Mouse (Mus musculus) heart, postnatal 25 days (tissue): ENCODE measurements around the gene Wasl. TPM values are rescaled to one million over a fixed set of nuclear protein-coding genes. Genes with fewer than 3 reads are reported as not detected.

Experiments
- DNase-seq: peaks from one replicate; pipeline ENCODE4 v3.0.0; 2022; ENCODE audit warnings: low spot score
- intact Hi-C: fragments of 180-260 bp; cut with DNase I; formaldehyde crosslinking; loops from one replicate; pipeline ENCODE4 v1.15.1; 2025
- total RNA-seq, 2 experiments: library from RNA; stranded (reverse); gene quantifications; 2 replicates each; pipeline ENCODE4 v1.2.3; 2021

Wasl gene
- total RNA-seq, 2 experiments from 2014 or later, result 25.5 to 35.8 TPM

- DNase-seq, result no peak
- intact Hi-C loops, result no loop called here
Measured at GRCm38 (mm10) chr6:24608129-24608528, 56.7 kb downstream of the Wasl start.

GRCm38 (mm10) chr6:24607531-24607930 lies 57.3 kb downstream of the Wasl start:
- intact Hi-C loops, result no loop called here
- DNase-seq, result no peak

- intact Hi-C loops, result no loop called here
- DNase-seq, result no peak
Measured at GRCm38 (mm10) chr6:24606512-24606911, 58.3 kb downstream of the Wasl start.

GRCm38 (mm10) chr6:24605631-24606030 lies 59.2 kb downstream of the Wasl start:
- intact Hi-C loops, result no loop called here

GRCm38 (mm10) chr6:24604289-24604688 lies 60.5 kb downstream of the Wasl start:
- no peak for DNase-seq
- intact Hi-C loops, result no loop called here

More at GRCm38 (mm10) chr6:24605631-24606030, 59.2 kb downstream of the Wasl start:
- no peak for DNase-seq

- no peak for DNase-seq
Measured at GRCm38 (mm10) chr6:24602993-24603392, 61.8 kb downstream of the Wasl start.

GRCm38 (mm10) chr6:24602351-24602750 lies 62.5 kb downstream of the Wasl start:
- intact Hi-C loops, result no loop called here
- no peak for DNase-seq

More at GRCm38 (mm10) chr6:24602993-24603392, 61.8 kb downstream of the Wasl start:
- intact Hi-C loops, result no loop called here

- no peak for DNase-seq
- intact Hi-C loops, result no loop called here
Measured at GRCm38 (mm10) chr6:24601668-24602067, 63.1 kb downstream of the Wasl start.

- intact Hi-C loops, result no loop called here
- DNase-seq, result no peak
Measured at GRCm38 (mm10) chr6:24600726-24601125, 64.1 kb downstream of the Wasl start.

- intact Hi-C loops, result no loop called here
- no peak for DNase-seq
Measured at GRCm38 (mm10) chr6:24600134-24600533, 64.7 kb downstream of the Wasl start.

- intact Hi-C loops, result loop anchor here (5.0 kb wide), 1 partner anchor 57 kb away; no protein-coding TSS in a partner anchor
Measured at GRCm38 (mm10) chr6:24599639-24600038, 65.2 kb downstream of the Wasl start.

GRCm38 (mm10) chr6:24599179-24599578 lies 65.6 kb downstream of the Wasl start:
- intact Hi-C loops, result loop anchor here (5.0 kb wide), 1 partner anchor 57 kb away; no protein-coding TSS in a partner anchor
- no peak for DNase-seq

More at GRCm38 (mm10) chr6:24599639-24600038, 65.2 kb downstream of the Wasl start:
- no peak for DNase-seq

- DNase-seq, result peak; percentile 45
Measured at GRCm38 (mm10) chr6:24597500-24597899, 67.3 kb downstream of the Wasl start, which contains the start of gene Lmod2. Gene Lmod2 (plus strand): TSS chr6:24597762.

GRCm38 (mm10) chr6:24591525-24592218 lies 73.1 kb downstream of the Wasl start:
- intact Hi-C loops, result no loop called here
- DNase-seq, result no peak

More at GRCm38 (mm10) chr6:24597500-24597899, 67.3 kb downstream of the Wasl start, which contains the start of gene Lmod2:
- intact Hi-C loops, result loop anchor here (5.0 kb wide), 1 partner anchor 55 kb away; no protein-coding TSS in a partner anchor

- DNase-seq, result no peak
- intact Hi-C loops, result no loop called here
Measured at GRCm38 (mm10) chr6:24590282-24590681, 74.5 kb downstream of the Wasl start.

- DNase-seq, result peak; percentile 70
Measured at GRCm38 (mm10) chr6:24586885-24587284, 77.9 kb downstream of the Wasl start.

GRCm38 (mm10) chr6:24585431-24586310 lies 79.1 kb downstream of the Wasl start:
- no peak for DNase-seq
- intact Hi-C loops, result loop anchor here (2.0 kb wide), 1 partner anchor 13 kb away; no protein-coding TSS in a partner anchor

More at GRCm38 (mm10) chr6:24586885-24587284, 77.9 kb downstream of the Wasl start:
- intact Hi-C loops, result loop anchor here (2.0 kb wide), 1 partner anchor 14 kb away; no protein-coding TSS in a partner anchor

GRCm38 (mm10) chr6:24583456-24583855 lies 81.4 kb downstream of the Wasl start:
- intact Hi-C loops, result no loop called here
- DNase-seq, result peak; percentile 44

GRCm38 (mm10) chr6:24573319-24573718 lies 91.5 kb downstream of the Wasl start:
- intact Hi-C loops, result loop anchor here (2.0 kb wide), 1 partner anchor 13 kb away; no protein-coding TSS in a partner anchor
- DNase-seq, result no peak

GRCm38 (mm10) chr6:24572431-24572830 lies 92.4 kb downstream of the Wasl start:
- intact Hi-C loops, result loop anchor here (2.0 kb wide), 1 partner anchor 14 kb away; no protein-coding TSS in a partner anchor
- no peak for DNase-seq
